In genomic region chr8:80055777-80056176, GRCm38 (mm10) we compare ENCODE assay signal across 9 mouse cellular contexts. TPM values are rescaled to one million over a fixed set of nuclear protein-coding genes. Genes with fewer than 3 reads are reported as not detected.
A peak's percentile ranks its signal among the peaks of the same experiment; 100 is the strongest.
DNase-seq lines count a peak whose midpoint lies in the region; ATAC-seq and TF ChIP-seq lines count a peak whose summit lies in the region.
"Had no signal": no experiment of that assay in that cellular context is flagged by ENCODE, and none has a peak within 500 bp of the region (broad histone marks: within the 10 kb centered on the region; RNA-seq: fewer than 3 reads in every experiment).

No protein-coding gene starts in this region.

- no peak overlapping the region for H3K27ac ChIP-seq in forebrain, postnatal 0 days (ENCODE audit: low read depth, low read length)
- H3K27ac ChIP-seq in midbrain, embryonic 12.5 days (replicated peaks): no peak overlapping the region

- H3K27me3 ChIP-seq in E14TG2a.4 (ENCODE audit: insufficient read depth, low read length): peaks cover 29% of the 10 kb centered on the region
- peaks cover 27% of the 10 kb centered on the region for H3K27me3 ChIP-seq in forebrain, postnatal 0 days (ENCODE audit: insufficient read depth, low read length)
- peaks cover 71% of the 10 kb centered on the region for H3K27me3 ChIP-seq in midbrain, embryonic 12.5 days

- 0 out of 2 replicates have a peak overlapping the region, but pooled peaks have one; percentile 15 for H3K9ac ChIP-seq in forebrain, postnatal 0 days
- no peak overlapping the region for H3K9ac ChIP-seq in midbrain, embryonic 12.5 days (replicated peaks)

- TF ChIP-seq CTCF in E14TG2a.4 (conservative IDR thresholded peaks at IDR 0.05; ENCODE audit: low read length): no peak
- TF ChIP-seq CTCF in forebrain, postnatal 0 days (IDR thresholded peaks at IDR 0.05; ENCODE audit: low read depth): no peak

- peak; percentile 11 for DNase-seq in Muller cell, postnatal 12 days (ENCODE audit: inconsistent ontology term)
- DNase-seq in forebrain, postnatal 0 days: no peak
- DNase-seq in thymus, postnatal 14 days: no peak
- no peak for DNase-seq in adrenal gland, postnatal 25 days
- DNase-seq: kidney, adult 2 months had no signal

- peaks cover 59% of the 10 kb centered on the region for H3K4me1 ChIP-seq in E14TG2a.4 (replicated peaks; ENCODE audit: low read depth, low read length)
- H3K4me1 ChIP-seq in forebrain, postnatal 0 days (ENCODE audit: insufficient read depth): peaks cover 9% of the 10 kb centered on the region
- peaks cover 32% of the 10 kb centered on the region for H3K4me1 ChIP-seq in midbrain, embryonic 12.5 days

- no peak for ATAC-seq in forebrain, postnatal 0 days
- peak; percentile 73 for ATAC-seq in midbrain, embryonic 12.5 days (ENCODE audit: low FRiP score, low read depth)
- ATAC-seq in erythroid progenitor cell, adult 5-6 weeks (replicated peaks; ENCODE audit: low FRiP score, poor library complexity, severe bottlenecking): no peak

- WGBS in forebrain, postnatal 0 days: 4% methylated on average over 10 of the region's 10 CpGs
- 4% methylated on average over 10 of the region's 10 CpGs for WGBS in midbrain, embryonic 12.5 days

- H3K4me2 ChIP-seq in forebrain, postnatal 0 days (ENCODE audit: low read depth): peak overlapping the region; percentile 35
- peak overlapping the region; percentile 94 for H3K4me2 ChIP-seq in midbrain, embryonic 12.5 days (replicated peaks)

- no peaks in the 10 kb centered on the region for H3K9me3 ChIP-seq in E14TG2a.4 (ENCODE audit: low read length)
- H3K9me3 ChIP-seq in forebrain, postnatal 0 days (ENCODE audit: low read length): no peaks in the 10 kb centered on the region
- no peaks in the 10 kb centered on the region for H3K9me3 ChIP-seq in midbrain, embryonic 12.5 days

- H3K36me3 ChIP-seq in E14TG2a.4 (ENCODE audit: insufficient read depth, low read length): no peaks in the 10 kb centered on the region
- no peaks in the 10 kb centered on the region for H3K36me3 ChIP-seq in forebrain, postnatal 0 days (ENCODE audit: insufficient read depth)
- no peaks in the 10 kb centered on the region for H3K36me3 ChIP-seq in midbrain, embryonic 12.5 days

- peak overlapping the region; percentile 83 for H3K4me3 ChIP-seq in E14TG2a.4 (replicated peaks; ENCODE audit: low read length)
- peak overlapping the region; percentile 3; the same call in 1 of the 2 replicates for H3K4me3 ChIP-seq in forebrain, postnatal 0 days (ENCODE audit: low read depth, low read length)
- H3K4me3 ChIP-seq in midbrain, embryonic 12.5 days: peak overlapping the region; percentile 55
- H3K4me3 ChIP-seq: erythroblast, embryonic 14.5 days had no signal

RNA-seq across cellular contexts. Expression of gene Hhip, which starts 2.0 kb away (rescaled TPM):
- total RNA-seq in forebrain, postnatal 0 days (2014; rRNA removed): 2.0 and 2.5 TPM in 2 replicates
- 1.0 and 1.8 TPM in 2 replicates for polyA plus RNA-seq in forebrain, postnatal 0 days (2015; fragmentation: Nextera tagmentation; extraction: Ambion mirVana)
- 1.4 and 2.7 TPM in 2 replicates for polyA plus RNA-seq in midbrain, embryonic 12.5 days (2016; fragmentation: Nextera tagmentation; extraction: Ambion mirVana)
- total RNA-seq in erythroid progenitor cell, adult 5-6 weeks (2015; ENCODE audit: low replicate concordance): not detected in 2 replicates
- not detected in 2 replicates for total RNA-seq in erythroid progenitor cell, adult 5-6 weeks (2017; ENCODE audit: low replicate concordance)
- total RNA-seq in adrenal gland, postnatal 25 days (2021): 4.6 and 5.1 TPM in 2 replicates
- polyA plus RNA-seq: erythroblast, embryonic 14.5 days had no signal

Comparison
In these comparisons a context has a peak if more than half of its experiments do, and no peak if none do; other contexts are left out.
1. H3K4me3 ChIP-seq: peak in every context shown above with its lines; median percentile 83 in E14TG2a.4; 55 in midbrain, embryonic 12.5 days; 3 in forebrain, postnatal 0 days.